Mouse (Mus musculus): ENCODE data around the gene Notch4.

GRCm38 (mm10) chr17:34587814-34588213 lies 23.7 kb downstream of the Notch4 start:
- no peak for TF ChIP-seq POLR2A (IDR thresholded peaks at IDR 0.05; ENCODE audit: borderline replicate concordance, insufficient read depth, low read length)
- no peak for TF ChIP-seq CTCF (IDR thresholded peaks at IDR 0.05; ENCODE audit: borderline replicate concordance, insufficient read depth, low read depth, low read length)

All from cerebellum, adult 2 months (tissue).